Mouse (Mus musculus) MN1 (cell line): Measurements from ENCODE around the gene Mat2b.

Experiments
- DNase-seq: peaks from one replicate; pipeline ENCODE4 v3.0.0-alpha.2; 2016; ENCODE audit warnings: low spot score

Gene Mat2b

GRCm38 (mm10) chr11:40649726-40650445 is 45.1 kb downstream of the Mat2b start:
- no peak for DNase-seq

- no peak for DNase-seq
Measured at GRCm38 (mm10) chr11:40647246-40647645, 47.8 kb downstream of the Mat2b start.
